Mouse (Mus musculus): Measurements from ENCODE around the gene Wwtr1. TPM values are rescaled to one million over a fixed set of nuclear protein-coding genes. Genes with fewer than 3 reads are reported as not detected.
A peak's percentile ranks its signal among the peaks of the same experiment; 100 is the strongest.

Gene Wwtr1
- 27.5 and 29.9 TPM in 2 replicates for polyA plus RNA-seq (2015; fragmentation: Nextera tagmentation; extraction: Ambion mirVana)

DNA sequence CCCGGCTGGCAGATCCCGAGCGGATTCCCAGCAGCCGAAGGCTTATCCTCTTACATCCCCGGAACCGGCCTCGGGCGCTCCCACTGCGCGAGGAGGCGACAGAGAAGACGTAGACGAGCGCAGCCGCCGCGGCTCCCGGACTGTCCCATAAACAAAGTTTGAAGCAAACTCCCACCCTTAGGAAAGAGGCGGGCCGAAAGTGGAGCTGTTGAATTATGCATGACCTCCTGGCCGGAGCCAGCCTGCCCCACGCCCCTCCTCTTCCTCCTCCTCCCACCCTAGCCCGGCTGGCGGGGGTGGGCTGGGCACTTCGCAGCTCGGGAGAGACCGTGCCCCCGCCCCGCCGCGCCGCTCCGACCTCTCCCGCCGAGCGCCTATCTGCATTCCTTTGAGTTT, at the start of gene Wwtr1:
TSS of gene Wwtr1 (minus strand) at position 251 of the 396 bp plus-strand sequence.
- peak within 1 kb of the TSS; percentile 99 for H3K27ac ChIP-seq (ENCODE audit: low read length)
- whole genome bisulfite sequencing: 1% methylated on average over 36 of the region's 36 CpGs
- H3K4me1 ChIP-seq (replicated peaks; ENCODE audit: control insufficient read depth, insufficient read depth, low read length): peaks cover 23% of the 10 kb centered on the region
- no peaks in the 10 kb centered on the region for H3K27me3 ChIP-seq (ENCODE audit: control insufficient read depth, insufficient read depth, low read depth, low read length)
- peak; percentile 96 for ATAC-seq (ENCODE audit: low read depth)
- peak within 1 kb of the TSS; percentile 94 for H3K4me3 ChIP-seq (ENCODE audit: low read length)
- H3K4me2 ChIP-seq (ENCODE audit: low read depth, low read length): peak within 1 kb of the TSS; percentile 79
- H3K9ac ChIP-seq (ENCODE audit: low read length): peak within 1 kb of the TSS; percentile 94
- H3K36me3 ChIP-seq (ENCODE audit: control insufficient read depth, insufficient read depth, low read length): peaks cover 3% of the 10 kb centered on the region; the same call in 1 of the 2 replicates
- no peaks in the 10 kb centered on the region for H3K9me3 ChIP-seq (ENCODE audit: control insufficient read depth, low read length)

DNA sequence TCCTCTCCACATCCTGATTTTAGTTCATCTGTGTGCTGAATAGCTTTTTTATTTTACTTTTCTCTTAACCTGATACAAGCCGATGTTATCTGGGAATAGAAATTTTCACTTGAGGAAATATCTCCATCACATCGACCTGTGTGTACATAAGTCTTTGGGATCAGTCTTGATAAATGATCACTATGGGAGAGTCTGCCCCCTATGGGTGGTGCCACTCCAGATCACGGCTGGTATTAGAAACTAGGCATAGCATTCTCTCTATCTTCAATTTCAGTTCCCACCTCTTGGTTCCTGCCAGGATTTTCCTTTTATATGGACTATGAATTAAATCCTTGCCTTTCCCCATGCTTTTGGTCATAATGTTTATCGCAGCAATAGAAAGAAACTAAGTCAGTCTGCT, 44.0 kb upstream of the Wwtr1 start:
- Histone ChIP-seq H3K9ac (ENCODE audit: low read length) (no peak overlapping the region), H3K27ac (ENCODE audit: low read length) (no peak overlapping the region), H3K9me3 (ENCODE audit: control insufficient read depth, low read length) (no peaks in the 10 kb centered on the region), H3K27me3 (ENCODE audit: control insufficient read depth, insufficient read depth, low read depth, low read length) (no peaks in the 10 kb centered on the region), H3K4me3 (ENCODE audit: low read length) (no peak overlapping the region), H3K36me3 (ENCODE audit: control insufficient read depth, insufficient read depth, low read length) (no peaks in the 10 kb centered on the region), H3K4me2 (ENCODE audit: low read depth, low read length) (no peak overlapping the region), H3K4me1 (replicated peaks; ENCODE audit: control insufficient read depth, insufficient read depth, low read length) (no peaks in the 10 kb centered on the region)
- ATAC-seq (ENCODE audit: low read depth): no peak
- WGBS: 67% methylated on average over 4 of the region's 4 CpGs

DNA sequence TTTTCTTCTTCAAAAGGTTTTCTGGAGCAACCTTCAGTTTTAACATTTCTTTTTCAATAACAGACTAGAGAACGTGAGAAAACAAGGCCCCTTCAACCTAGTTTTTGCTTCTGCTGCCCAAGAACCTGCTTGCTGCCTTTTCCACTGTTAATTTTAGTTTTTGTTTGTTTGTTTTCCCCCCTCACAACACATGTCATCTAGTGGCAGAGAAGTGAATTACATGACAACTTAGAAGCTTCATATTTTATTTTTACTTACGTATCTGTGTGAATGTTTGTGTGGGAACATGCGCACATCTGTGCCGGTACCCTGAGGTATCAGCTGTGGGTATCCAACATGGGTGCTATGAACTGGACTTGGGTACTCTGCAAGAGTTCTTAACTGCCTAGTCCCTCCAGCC, 39.9 kb upstream of the Wwtr1 start:
- ATAC-seq (ENCODE audit: low read depth): no peak

DNA sequence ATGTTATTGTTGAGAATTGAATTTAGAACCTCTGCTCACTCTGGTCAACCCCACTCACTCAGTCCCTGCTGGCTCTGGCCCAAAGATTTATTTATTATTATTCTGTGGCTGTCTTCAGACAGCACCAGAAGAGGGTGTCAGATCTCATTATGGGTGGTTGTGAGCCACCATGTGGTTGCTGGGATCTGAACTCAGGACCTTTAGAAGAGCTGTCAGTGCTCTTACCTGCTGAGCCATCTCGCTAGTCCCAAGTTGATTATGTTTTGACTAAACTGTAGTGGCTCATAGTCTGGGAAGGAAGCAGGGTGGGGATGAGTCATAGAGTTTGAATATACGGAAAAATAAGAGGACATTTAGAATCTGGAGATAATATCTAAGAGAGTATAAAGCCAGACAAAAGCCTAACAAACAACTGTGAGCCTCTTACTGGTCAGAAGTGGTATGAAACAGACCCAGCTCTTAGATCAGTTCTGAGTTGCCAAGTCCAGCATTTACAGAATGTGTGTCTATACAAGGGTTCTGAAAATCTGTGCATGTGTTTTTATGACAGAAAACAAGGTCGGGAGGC, 36.8 kb upstream of the Wwtr1 start:
- Histone ChIP-seq H3K27ac (ENCODE audit: low read length) (no peak overlapping the region), H3K4me3 (ENCODE audit: low read length) (no peak overlapping the region)

More for the DNA sequence above, 39.9 kb upstream of the Wwtr1 start:
- Histone ChIP-seq H3K9me3 (ENCODE audit: control insufficient read depth, low read length) (no peaks in the 10 kb centered on the region), H3K4me3 (ENCODE audit: low read length) (no peak overlapping the region), H3K9ac (ENCODE audit: low read length) (no peak overlapping the region), H3K36me3 (ENCODE audit: control insufficient read depth, insufficient read depth, low read length) (no peaks in the 10 kb centered on the region), H3K4me1 (replicated peaks; ENCODE audit: control insufficient read depth, insufficient read depth, low read length) (no peaks in the 10 kb centered on the region), H3K27ac (ENCODE audit: low read length) (no peak overlapping the region), H3K4me2 (ENCODE audit: low read depth, low read length) (no peak overlapping the region), H3K27me3 (ENCODE audit: control insufficient read depth, insufficient read depth, low read depth, low read length) (no peaks in the 10 kb centered on the region)
- WGBS: 92% methylated on average over 4 of the region's 4 CpGs

DNA sequence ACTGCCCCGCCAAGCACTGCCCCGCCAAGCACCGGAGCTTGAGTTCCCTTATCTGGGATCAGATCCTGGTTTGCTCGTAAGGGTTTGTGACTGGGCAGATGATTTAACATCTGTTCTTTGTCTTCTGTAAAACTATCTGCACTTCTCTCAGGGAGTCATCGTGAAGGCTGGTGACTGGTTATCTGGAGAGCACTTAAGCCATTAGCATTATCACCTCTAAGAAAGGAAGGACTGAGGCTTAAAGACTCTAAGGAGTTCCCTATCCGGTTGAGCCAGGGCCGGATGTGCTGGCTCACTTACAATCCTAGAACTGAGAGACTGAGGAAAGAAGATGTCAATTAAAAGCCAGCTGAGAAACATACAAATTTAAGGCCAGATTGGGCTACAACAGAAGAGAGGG, 36.1 kb upstream of the Wwtr1 start:
- no peaks in the 10 kb centered on the region for H3K4me1 ChIP-seq (replicated peaks; ENCODE audit: control insufficient read depth, insufficient read depth, low read length)
- H3K9ac ChIP-seq (ENCODE audit: low read length): no peak overlapping the region
- H3K27me3 ChIP-seq (ENCODE audit: control insufficient read depth, insufficient read depth, low read depth, low read length): no peaks in the 10 kb centered on the region
- no peak overlapping the region for H3K4me3 ChIP-seq (ENCODE audit: low read length)
- no peak for ATAC-seq (ENCODE audit: low read depth)
- no peaks in the 10 kb centered on the region for H3K36me3 ChIP-seq (ENCODE audit: control insufficient read depth, insufficient read depth, low read length)
- H3K27ac ChIP-seq (ENCODE audit: low read length): no peak overlapping the region
- WGBS: 47% methylated on average over 7 of the region's 7 CpGs
- no peaks in the 10 kb centered on the region for H3K9me3 ChIP-seq (ENCODE audit: control insufficient read depth, low read length)
- no peak overlapping the region for H3K4me2 ChIP-seq (ENCODE audit: low read depth, low read length)

More for the DNA sequence above, 36.8 kb upstream of the Wwtr1 start:
- H3K4me1 ChIP-seq (replicated peaks; ENCODE audit: control insufficient read depth, insufficient read depth, low read length): no peaks in the 10 kb centered on the region
- H3K27me3 ChIP-seq (ENCODE audit: control insufficient read depth, insufficient read depth, low read depth, low read length): no peaks in the 10 kb centered on the region
- no peaks in the 10 kb centered on the region for H3K36me3 ChIP-seq (ENCODE audit: control insufficient read depth, insufficient read depth, low read length)
- no peak overlapping the region for H3K9ac ChIP-seq (ENCODE audit: low read length)
- no peaks in the 10 kb centered on the region for H3K9me3 ChIP-seq (ENCODE audit: control insufficient read depth, low read length)
- H3K4me2 ChIP-seq (ENCODE audit: low read depth, low read length): no peak overlapping the region
- ATAC-seq (ENCODE audit: low read depth): no peak
- WGBS: 68% methylated on average over 3 of the region's 3 CpGs

DNA sequence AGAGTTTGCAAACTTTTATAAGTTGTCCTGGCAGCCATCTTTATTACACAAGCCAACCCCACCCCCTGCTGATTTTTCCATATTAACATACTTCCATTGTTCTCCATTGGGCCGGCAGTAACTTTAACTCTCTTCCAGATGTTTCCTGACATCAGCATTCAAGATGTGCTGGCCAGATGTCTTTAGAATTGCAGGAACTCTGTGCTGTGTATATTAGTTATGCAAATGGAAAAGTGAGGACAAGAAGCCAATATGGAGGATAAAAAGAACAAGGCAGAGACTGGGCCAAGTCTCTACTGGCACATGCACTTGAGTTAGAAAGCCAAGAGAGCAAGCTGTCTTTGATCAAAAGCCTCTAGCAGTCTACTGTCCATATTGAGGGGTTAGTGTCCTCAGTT, 28.9 kb upstream of the Wwtr1 start:
- ATAC-seq (ENCODE audit: low read depth): peak; percentile 89
- Histone ChIP-seq H3K36me3 (ENCODE audit: control insufficient read depth, insufficient read depth, low read length) (no peaks in the 10 kb centered on the region), H3K9me3 (ENCODE audit: control insufficient read depth, low read length) (no peaks in the 10 kb centered on the region), H3K27ac (ENCODE audit: low read length) (no peak overlapping the region; the same call in 1 of the 2 replicates), H3K9ac (ENCODE audit: low read length) (no peak overlapping the region), H3K4me1 (replicated peaks; ENCODE audit: control insufficient read depth, insufficient read depth, low read length) (peaks cover 6% of the 10 kb centered on the region; the same call in 1 of the 2 replicates), H3K4me3 (ENCODE audit: low read length) (no peak overlapping the region), H3K4me2 (ENCODE audit: low read depth, low read length) (no peak overlapping the region), H3K27me3 (ENCODE audit: control insufficient read depth, insufficient read depth, low read depth, low read length) (no peaks in the 10 kb centered on the region)
- 29% methylated on average over 1 of the region's 1 CpGs for WGBS

DNA sequence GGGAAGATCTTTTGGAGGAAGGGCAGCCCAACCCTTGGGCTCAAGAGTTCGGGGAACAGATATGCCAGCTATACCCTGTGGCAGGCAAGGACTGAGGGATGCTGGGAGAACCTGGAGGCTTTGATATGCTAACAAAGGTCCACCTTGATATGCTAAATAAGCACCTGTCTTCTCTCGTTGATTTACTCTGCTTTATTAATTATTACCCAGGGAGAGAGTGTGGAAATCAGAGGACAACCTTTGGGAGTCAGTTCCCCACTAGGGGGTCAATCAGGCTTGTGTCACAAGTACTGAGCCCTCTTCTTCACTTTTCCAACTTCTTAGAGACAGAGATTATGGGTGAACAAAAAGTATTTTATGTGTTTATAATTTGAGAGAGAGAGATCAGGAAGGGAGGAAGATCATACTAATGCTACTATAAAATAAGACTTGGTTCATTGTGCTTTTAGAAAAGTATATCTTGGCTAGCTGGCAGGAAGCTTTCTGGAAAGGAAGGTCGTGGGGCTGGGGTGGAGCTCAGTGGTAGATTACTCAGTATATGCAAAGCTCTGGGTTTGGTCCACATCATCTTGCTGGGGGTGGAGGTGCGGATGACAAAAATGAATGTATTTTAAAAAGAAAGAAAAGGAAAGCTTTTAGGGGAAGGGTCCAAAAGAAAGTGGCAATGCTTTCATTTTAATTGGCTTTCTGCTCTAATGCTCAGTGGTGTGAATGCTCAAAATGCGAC, 28.3 kb upstream of the Wwtr1 start:
- ATAC-seq (ENCODE audit: low read depth): peak; percentile 18; the same call in 1 of the 2 replicates
- WGBS: 63% methylated on average over 5 of the region's 5 CpGs

DNA sequence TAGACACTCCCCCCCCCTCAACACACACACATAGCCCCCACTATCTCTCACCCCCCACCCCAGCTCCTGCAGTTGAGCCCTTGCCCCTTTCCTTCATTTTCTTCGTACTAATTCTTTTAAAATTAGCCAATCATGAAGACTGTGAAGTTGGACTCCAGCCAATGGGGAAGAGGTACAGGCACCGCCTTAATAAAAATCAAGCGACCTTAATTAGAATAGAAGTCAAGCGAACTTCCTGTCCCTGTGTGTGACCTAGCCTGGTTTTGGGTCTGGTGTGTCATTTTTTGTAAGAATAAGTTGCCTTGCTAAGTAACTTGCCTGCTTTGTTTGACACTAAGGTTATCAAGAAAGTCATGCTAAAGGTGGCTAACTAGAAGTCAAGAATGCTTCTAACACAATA, 26.9 kb upstream of the Wwtr1 start:
- WGBS: 65% methylated on average over 4 of the region's 4 CpGs
- no peak for ATAC-seq (ENCODE audit: low read depth)
- no peak overlapping the region for H3K27ac ChIP-seq (ENCODE audit: low read length)

More for the DNA sequence above, 28.3 kb upstream of the Wwtr1 start:
- Histone ChIP-seq H3K9me3 (ENCODE audit: control insufficient read depth, low read length) (no peaks in the 10 kb centered on the region), H3K4me3 (ENCODE audit: low read length) (no peak overlapping the region), H3K4me1 (replicated peaks; ENCODE audit: control insufficient read depth, insufficient read depth, low read length) (peaks cover 6% of the 10 kb centered on the region; the same call in 1 of the 2 replicates), H3K27ac (ENCODE audit: low read length) (peak overlapping the region; percentile 40), H3K9ac (ENCODE audit: low read length) (no peak overlapping the region), H3K36me3 (ENCODE audit: control insufficient read depth, insufficient read depth, low read length) (no peaks in the 10 kb centered on the region), H3K27me3 (ENCODE audit: control insufficient read depth, insufficient read depth, low read depth, low read length) (no peaks in the 10 kb centered on the region), H3K4me2 (ENCODE audit: low read depth, low read length) (no peak overlapping the region)

DNA sequence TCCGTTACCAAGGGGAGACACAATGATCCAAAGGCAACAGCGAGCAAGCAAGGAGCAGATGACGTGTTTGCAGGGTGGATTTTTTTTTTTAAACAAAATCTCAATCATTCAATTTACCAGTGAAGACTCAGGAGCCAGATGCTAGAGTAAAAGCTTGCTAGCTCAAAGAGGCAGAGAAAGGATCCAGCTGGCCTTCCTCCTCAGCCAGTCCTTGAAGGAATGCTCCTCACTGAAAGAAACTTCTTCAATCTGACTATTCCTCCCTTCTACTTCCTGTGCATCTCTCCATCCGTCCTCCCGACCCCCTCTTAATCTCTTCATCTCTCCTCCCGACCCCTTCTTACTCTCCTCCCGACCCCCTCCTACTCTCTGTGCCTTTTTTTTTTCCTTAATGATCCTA, 20.9 kb upstream of the Wwtr1 start:
- no peak overlapping the region for H3K4me2 ChIP-seq (ENCODE audit: low read depth, low read length)
- no peak overlapping the region; the same call in 1 of the 2 replicates for H3K27ac ChIP-seq (ENCODE audit: low read length)
- WGBS: 32% methylated on average over 7 of the region's 7 CpGs
- H3K9ac ChIP-seq (ENCODE audit: low read length): no peak overlapping the region
- H3K4me1 ChIP-seq (replicated peaks; ENCODE audit: control insufficient read depth, insufficient read depth, low read length): no peaks in the 10 kb centered on the region
- no peaks in the 10 kb centered on the region for H3K9me3 ChIP-seq (ENCODE audit: control insufficient read depth, low read length)
- H3K4me3 ChIP-seq (ENCODE audit: low read length): no peak overlapping the region
- no peaks in the 10 kb centered on the region for H3K27me3 ChIP-seq (ENCODE audit: control insufficient read depth, insufficient read depth, low read depth, low read length)
- no peaks in the 10 kb centered on the region for H3K36me3 ChIP-seq (ENCODE audit: control insufficient read depth, insufficient read depth, low read length)
- no peak; the same call in 1 of the 2 replicates for ATAC-seq (ENCODE audit: low read depth)

More for the DNA sequence above, 26.9 kb upstream of the Wwtr1 start:
- H3K27me3 ChIP-seq (ENCODE audit: control insufficient read depth, insufficient read depth, low read depth, low read length): no peaks in the 10 kb centered on the region
- H3K9ac ChIP-seq (ENCODE audit: low read length): no peak overlapping the region
- H3K9me3 ChIP-seq (ENCODE audit: control insufficient read depth, low read length): no peaks in the 10 kb centered on the region
- no peaks in the 10 kb centered on the region for H3K36me3 ChIP-seq (ENCODE audit: control insufficient read depth, insufficient read depth, low read length)
- H3K4me2 ChIP-seq (ENCODE audit: low read depth, low read length): no peak overlapping the region
- peaks cover 6% of the 10 kb centered on the region; the same call in 1 of the 2 replicates for H3K4me1 ChIP-seq (replicated peaks; ENCODE audit: control insufficient read depth, insufficient read depth, low read length)
- H3K4me3 ChIP-seq (ENCODE audit: low read length): no peak overlapping the region

All from lung, embryonic 16.5 days (tissue).